Mouse (Mus musculus): ENCODE results near the gene Phyhd1.

DNA sequence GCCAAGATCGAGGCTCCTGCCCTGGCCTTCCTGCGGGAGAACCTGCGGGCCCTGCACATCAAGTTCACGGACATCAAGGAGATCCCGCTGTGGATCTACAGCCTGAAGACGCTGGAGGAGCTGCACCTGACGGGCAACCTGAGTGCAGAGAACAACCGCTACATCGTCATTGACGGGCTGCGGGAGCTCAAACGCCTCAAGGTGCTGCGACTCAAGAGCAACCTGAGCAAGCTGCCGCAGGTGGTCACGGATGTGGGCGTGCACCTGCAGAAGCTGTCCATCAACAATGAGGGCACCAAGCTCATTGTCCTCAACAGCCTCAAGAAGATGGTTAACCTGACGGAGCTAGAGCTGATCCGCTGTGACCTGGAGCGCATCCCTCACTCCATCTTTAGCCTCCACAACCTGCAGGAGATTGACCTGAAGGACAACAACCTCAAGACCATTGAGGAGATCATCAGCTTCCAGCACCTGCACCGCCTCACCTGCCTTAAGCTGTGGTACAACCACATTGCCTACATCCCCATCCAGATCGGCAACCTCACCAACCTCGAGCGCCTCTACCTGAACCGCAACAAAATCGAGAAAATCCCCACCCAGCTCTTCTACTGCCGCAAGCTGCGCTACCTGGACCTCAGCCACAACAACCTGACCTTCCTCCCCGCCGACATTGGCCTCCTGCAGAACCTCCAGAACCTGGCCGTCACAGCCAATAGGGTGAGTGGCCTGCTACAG, 9.2 kb upstream of the Phyhd1 start:
- no peak for TF ChIP-seq CTCF (IDR thresholded peaks at IDR 0.05 in 2 of 3, conservative IDR thresholded peaks at IDR 0.05 in 1 of 3; ENCODE audit: control insufficient read depth in 1 of 3, insufficient read depth in 1 of 3, low read depth in 2 of 3, low read length in 3 of 3, poor library complexity in 1 of 3, severe bottlenecking in 1 of 3)
- TF ChIP-seq EP300 (IDR thresholded peaks at IDR 0.05; ENCODE audit: low read depth in 1 of 2, low read length in 2 of 2) = no peak
- TF ChIP-seq CHD2 (IDR thresholded peaks at IDR 0.05; ENCODE audit: low read length) = no peak
- TF ChIP-seq POLR2A (IDR thresholded peaks at IDR 0.05; ENCODE audit: control insufficient read depth in 1 of 2, insufficient read depth in 1 of 2, low read depth in 1 of 2, low read length in 2 of 2, poor library complexity in 1 of 2) = no peak
- no peak for TF ChIP-seq RAD21 (IDR thresholded peaks at IDR 0.05; ENCODE audit: low read depth, low read length)
- no peak for TF ChIP-seq MAZ (IDR thresholded peaks at IDR 0.05; ENCODE audit: low read depth, low read length)
- TF ChIP-seq E2F4 (IDR thresholded peaks at IDR 0.05; ENCODE audit: borderline replicate concordance, low read depth, low read length) = no peak
- no peak for TF ChIP-seq HCFC1 (IDR thresholded peaks at IDR 0.05; ENCODE audit: low read depth, low read length)
- TF ChIP-seq TAL1 (IDR thresholded peaks at IDR 0.05; ENCODE audit: low read length) = no peak
- no peak for TF ChIP-seq ZKSCAN1 (IDR thresholded peaks at IDR 0.05; ENCODE audit: low read depth, low read length)
- TF ChIP-seq NRF1 (IDR thresholded peaks at IDR 0.05; ENCODE audit: insufficient read depth, low read depth, low read length, poor library complexity, severe bottlenecking) = no peak
- no peak for TF ChIP-seq KAT2A (conservative IDR thresholded peaks at IDR 0.05; ENCODE audit: low read depth, low read length)
- TF ChIP-seq JUND (IDR thresholded peaks at IDR 0.05; ENCODE audit: low read depth, low read length) = no peak

Measured in MEL (cell line).